Mouse (Mus musculus) liver, embryonic 16.5 days (tissue): ENCODE results near the gene Nxpe5. TPM values are rescaled to one million over a fixed set of nuclear protein-coding genes. Genes with fewer than 3 reads are reported as not detected.

Experiments used
- ATAC-seq: fragments of 200-750 bp; cut with Nextera tagmentation; 2 replicates; pipeline ENCODE4 v1.8.0; 2017; ENCODE audit warnings: low read depth, mild to moderate bottlenecking, moderate number of reproducible peaks, moderate library complexity
- H3K27ac ChIP-seq: fragments of 300-500 bp; sonication (generic); 2 replicates; pipeline ENCODE4 v1.5.1; 2014; ENCODE audit warnings: mild to moderate bottlenecking, low read length
- H3K27me3 ChIP-seq: fragments of 300-500 bp; sonication (generic); 2 replicates; pipeline ENCODE4 v1.6.1; 2014; ENCODE audit warnings: low read depth, low read length, mixed read lengths; ENCODE audit not compliant: control insufficient read depth, insufficient read depth
- H3K36me3 ChIP-seq: fragments of 300-500 bp; sonication (generic); 2 replicates; pipeline ENCODE4 v1.6.1; 2014; ENCODE audit warnings: mild to moderate bottlenecking; ENCODE audit not compliant: control insufficient read depth, insufficient read depth
- H3K4me1 ChIP-seq: fragments of 300-500 bp; sonication (generic); 2 replicates; pipeline ENCODE4 v1.6.1; 2014; ENCODE audit warnings: low read depth, low read length, mixed read lengths; ENCODE audit not compliant: control insufficient read depth
- H3K4me2 ChIP-seq: fragments of 300-500 bp; sonication (generic); 2 replicates; pipeline ENCODE4 v1.6.1; 2014; ENCODE audit warnings: low read depth, low read length, mixed read lengths
- H3K4me3 ChIP-seq: fragments of 300-500 bp; sonication (generic); 2 replicates; pipeline ENCODE4 v1.5.1; 2014; ENCODE audit warnings: low read depth, mild to moderate bottlenecking, low read length
- H3K9ac ChIP-seq: fragments of 300-500 bp; sonication (generic); 2 replicates; pipeline ENCODE4 v1.6.1; 2014; ENCODE audit warnings: low read depth, low read length
- H3K9me3 ChIP-seq: fragments of 300-500 bp; sonication (generic); replicated peaks from 2 replicates; pipeline ENCODE4 v1.6.1; 2016; ENCODE audit warnings: low read length; ENCODE audit not compliant: control insufficient read depth
- WGBS: fragments of 180-500 bp; shearing (Covaris S2); extraction: QIAGEN DNeasy Blood & Tissue Kit; methylation state at CpG from one replicate; pipeline ENCODE4 v1.1.7; 2014; ENCODE audit not compliant: insufficient replicate concordance; 5-methylcytosine and 5-hydroxymethylcytosine counted together
- polyA plus RNA-seq: library from polyadenylated mRNA; unstranded; fragments of >200 nt; fragmentation: Nextera tagmentation; extraction: Ambion mirVana; gene quantifications from 2 replicates; pipeline ENCODE4 v1.2.1, GENCODE M21; 2015

Gene Nxpe5
- 0.09 and 0.18 TPM in 2 replicates for polyA plus RNA-seq

- Histone ChIP-seq H3K27ac (no peak within 1 kb of the TSS), H3K4me1 (peaks cover 2% of the 10 kb centered on the region; the same call in 1 of the 2 replicates), H3K36me3 (no peaks in the 10 kb centered on the region), H3K27me3 (no peaks in the 10 kb centered on the region), H3K4me3 (no peak within 1 kb of the TSS), H3K9ac (no peak within 1 kb of the TSS), H3K4me2 (no peak within 1 kb of the TSS), H3K9me3 (no peaks in the 10 kb centered on the region)
- no peak for ATAC-seq
- WGBS: 48% methylated on average over 2 of the region's 2 CpGs
These were observed at the start of gene Nxpe5 for GRCm38 (mm10) chr5:138225700-138226099. TSS of gene Nxpe5 (plus strand) at chr5:138225898.

- ATAC-seq: peak; percentile 86
- H3K36me3 ChIP-seq: peaks cover 16% of the 10 kb centered on the region; the same call in 1 of the 2 replicates
- H3K9me3 ChIP-seq: no peaks in the 10 kb centered on the region
- no peaks in the 10 kb centered on the region for H3K27me3 ChIP-seq
- H3K4me3 ChIP-seq: peak within 1 kb of the TSS; percentile 86
- H3K4me2 ChIP-seq: peak within 1 kb of the TSS; percentile 78
- WGBS: under 1% methylated on average over 31 of the region's 31 CpGs
- peak within 1 kb of the TSS; percentile 89 for H3K9ac ChIP-seq
- peaks cover 17% of the 10 kb centered on the region for H3K4me1 ChIP-seq
- H3K27ac ChIP-seq: peak within 1 kb of the TSS; percentile 78
These were observed 38.6 kb upstream of the Nxpe5 start, which contains the start of the genes Taf6 and Cnpy4 for GRCm38 (mm10) chr5:138186950-138187638. TSS of gene Taf6 (minus strand) at chr5:138187451. TSS of gene Cnpy4 (plus strand) at chr5:138187485.

GRCm38 (mm10) chr5:138187661-138188306, 37.9 kb upstream of the Nxpe5 start:
- Histone ChIP-seq H3K4me2 (peak overlapping the region; percentile 78), H3K4me3 (peak overlapping the region; percentile 86)

GRCm38 (mm10) chr5:138193771-138194727, 31.6 kb upstream of the Nxpe5 start, which contains the start of gene Mblac1:
TSS of gene Mblac1 (plus strand) at chr5:138194314.
- H3K4me3 ChIP-seq: peak within 1 kb of the TSS; percentile 80
- H3K27me3 ChIP-seq: no peaks in the 10 kb centered on the region
- peak within 1 kb of the TSS; percentile 87 for H3K9ac ChIP-seq
- H3K4me1 ChIP-seq: peaks cover 15% of the 10 kb centered on the region
- peaks cover 2% of the 10 kb centered on the region; the same call in 1 of the 2 replicates for H3K36me3 ChIP-seq
- H3K9me3 ChIP-seq: no peaks in the 10 kb centered on the region
- WGBS: 5% methylated on average over 54 of the region's 54 CpGs
- peak within 1 kb of the TSS; percentile 99 for H3K4me2 ChIP-seq
- ATAC-seq: peak; percentile 83
- peak within 1 kb of the TSS; percentile 57 for H3K27ac ChIP-seq

More at GRCm38 (mm10) chr5:138187661-138188306, 37.9 kb upstream of the Nxpe5 start:
- peaks cover 17% of the 10 kb centered on the region for H3K4me1 ChIP-seq
- peak overlapping the region; percentile 78 for H3K27ac ChIP-seq
- peak overlapping the region; percentile 78 for H3K9ac ChIP-seq
- peaks cover 10% of the 10 kb centered on the region; the same call in 1 of the 2 replicates for H3K36me3 ChIP-seq
- WGBS: 0% methylated on average over 10 of the region's 10 CpGs
- peak; percentile 86 for ATAC-seq
- H3K27me3 ChIP-seq: no peaks in the 10 kb centered on the region
- no peaks in the 10 kb centered on the region for H3K9me3 ChIP-seq

DNA sequence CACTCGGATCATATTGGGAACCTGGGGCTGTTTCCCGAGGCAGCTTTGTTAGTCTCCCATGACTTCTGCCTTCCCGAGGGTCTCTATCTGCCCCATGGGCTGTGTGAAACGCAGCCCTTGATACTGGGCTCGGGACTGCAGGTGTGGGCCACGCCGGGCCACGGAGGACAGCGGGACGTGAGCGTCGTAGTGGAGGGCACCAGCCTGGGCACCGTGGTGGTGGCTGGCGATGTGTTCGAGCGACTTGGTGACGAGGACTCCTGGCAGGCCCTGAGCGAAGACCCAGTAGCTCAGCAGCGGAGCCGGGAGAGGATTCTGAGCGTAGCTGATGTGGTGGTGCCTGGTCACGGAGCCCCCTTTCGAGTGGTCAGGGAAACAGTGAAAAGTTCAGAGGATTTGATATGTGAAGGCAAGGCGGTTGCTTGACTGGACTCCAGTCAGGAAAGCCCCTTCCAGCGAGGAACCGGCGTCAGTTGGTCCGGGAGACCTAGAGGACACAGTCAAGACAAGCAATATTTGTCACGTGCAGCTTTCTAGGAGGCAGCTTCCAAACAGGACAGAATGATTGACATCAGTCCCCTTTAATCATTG, 30.8 kb upstream of the Nxpe5 start:
- Histone ChIP-seq H3K9me3 (no peaks in the 10 kb centered on the region), H3K36me3 (peaks cover 2% of the 10 kb centered on the region; the same call in 1 of the 2 replicates), H3K9ac (peak overlapping the region; percentile 87), H3K4me3 (peak overlapping the region; percentile 80), H3K4me1 (peaks cover 15% of the 10 kb centered on the region), H3K27me3 (no peaks in the 10 kb centered on the region), H3K27ac (peak overlapping the region; percentile 57), H3K4me2 (peak overlapping the region; percentile 99)
- peak; percentile 36 for ATAC-seq
- WGBS: under 1% methylated on average over 29 of the region's 29 CpGs

DNA sequence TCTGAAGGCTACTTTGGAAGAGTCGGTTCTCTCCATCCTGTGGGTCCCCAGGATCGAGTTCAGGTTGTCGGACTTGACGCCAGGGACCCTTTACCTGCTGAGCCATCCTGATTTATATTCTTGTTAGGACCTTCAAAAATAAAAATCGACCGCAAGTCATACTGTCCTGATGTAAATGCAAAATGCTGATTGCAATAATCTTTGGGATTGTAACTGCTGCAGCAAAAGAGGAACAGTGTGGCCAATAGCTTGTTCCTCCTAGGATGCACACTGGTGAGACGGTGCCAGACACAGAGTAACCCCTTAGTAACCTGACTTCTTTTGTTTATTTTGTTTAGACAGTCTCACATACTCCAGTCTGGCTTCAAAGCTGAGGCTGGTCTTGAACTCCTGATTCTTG, 30.2 kb upstream of the Nxpe5 start:
- H3K4me3 ChIP-seq: peak overlapping the region; percentile 80
- H3K27ac ChIP-seq: peak overlapping the region; percentile 57; the same call in 1 of the 2 replicates
- H3K27me3 ChIP-seq: no peaks in the 10 kb centered on the region
- 51% methylated on average over 7 of the region's 7 CpGs for WGBS
- H3K36me3 ChIP-seq: no peaks in the 10 kb centered on the region
- H3K9ac ChIP-seq: peak overlapping the region; percentile 87; the same call in 1 of the 2 replicates
- no peaks in the 10 kb centered on the region for H3K9me3 ChIP-seq
- H3K4me2 ChIP-seq: peak overlapping the region; percentile 99
- no peak for ATAC-seq
- peaks cover 15% of the 10 kb centered on the region for H3K4me1 ChIP-seq

- no peak overlapping the region for H3K4me3 ChIP-seq
- no peak for ATAC-seq
- WGBS: 24% methylated on average over 1 of the region's 1 CpGs
- H3K4me2 ChIP-seq: no peak overlapping the region
- peaks cover 8% of the 10 kb centered on the region for H3K4me1 ChIP-seq
- H3K27ac ChIP-seq: no peak overlapping the region
- no peak overlapping the region for H3K9ac ChIP-seq
- peaks cover 2% of the 10 kb centered on the region; the same call in 1 of the 2 replicates for H3K9me3 ChIP-seq
- no peaks in the 10 kb centered on the region for H3K36me3 ChIP-seq
- no peaks in the 10 kb centered on the region for H3K27me3 ChIP-seq
These were observed 26.1 kb upstream of the Nxpe5 start for GRCm38 (mm10) chr5:138199576-138199975.

- Histone ChIP-seq H3K27ac (no peak overlapping the region), H3K4me2 (no peak overlapping the region), H3K27me3 (no peaks in the 10 kb centered on the region), H3K36me3 (no peaks in the 10 kb centered on the region), H3K9ac (no peak overlapping the region), H3K9me3 (peaks cover 3% of the 10 kb centered on the region; the same call in 1 of the 2 replicates), H3K4me3 (no peak overlapping the region), H3K4me1 (no peaks in the 10 kb centered on the region)
- 72% methylated on average over 3 of the region's 3 CpGs for WGBS
- no peak for ATAC-seq
These were observed 23.6 kb upstream of the Nxpe5 start for GRCm38 (mm10) chr5:138202086-138202485.
